Mouse (Mus musculus) forebrain, embryonic 16.5 days (tissue): Measurements from ENCODE around the gene Trabd2b. TPM values are rescaled to one million over a fixed set of nuclear protein-coding genes. Genes with fewer than 3 reads are reported as not detected.

Source experiments
- ATAC-seq: fragments of 200-750 bp; cut with Nextera tagmentation; 2 replicates; pipeline ENCODE4 v1.8.0; 2017; ENCODE audit warnings: mild to moderate bottlenecking, moderate library complexity
- H3K27ac ChIP-seq: fragments of 300-500 bp; sonication (generic); 2 replicates; pipeline ENCODE4 v1.5.1; 2014; ENCODE audit warnings: low read length, control low read depth
- H3K27me3 ChIP-seq: fragments of 300-500 bp; sonication (generic); replicated peaks from 2 replicates; pipeline ENCODE4 v1.6.1; 2014; ENCODE audit warnings: low read length; ENCODE audit not compliant: control insufficient read depth, insufficient read depth
- H3K36me3 ChIP-seq: fragments of 300-500 bp; sonication (generic); 2 replicates; pipeline ENCODE4 v1.6.1; 2014; ENCODE audit not compliant: control insufficient read depth, insufficient read depth
- H3K4me1 ChIP-seq: fragments of 300-500 bp; sonication (generic); replicated peaks from 2 replicates; pipeline ENCODE4 v1.6.1; 2014; ENCODE audit warnings: low read length; ENCODE audit not compliant: control insufficient read depth, insufficient read depth
- H3K4me2 ChIP-seq: fragments of 300-500 bp; sonication (generic); 2 replicates; pipeline ENCODE4 v1.6.1; 2014; ENCODE audit warnings: mild to moderate bottlenecking, low read length, control low read depth
- H3K4me3 ChIP-seq: fragments of 300-500 bp; sonication (generic); replicated peaks from 2 replicates; pipeline ENCODE4 v1.5.1; 2014; ENCODE audit warnings: mild to moderate bottlenecking, low read length, control low read depth
- H3K9ac ChIP-seq: fragments of 300-500 bp; sonication (generic); replicated peaks from 2 replicates; pipeline ENCODE4 v1.6.1; 2014; ENCODE audit warnings: low read depth, low read length, control low read depth
- H3K9me3 ChIP-seq: fragments of 300-500 bp; sonication (generic); 2 replicates; pipeline ENCODE4 v1.6.1; 2016; ENCODE audit warnings: low read length; ENCODE audit not compliant: control insufficient read depth
- WGBS: fragments of 180-500 bp; shearing (Covaris S2); extraction: QIAGEN DNeasy Blood & Tissue Kit; methylation state at CpG from one replicate; pipeline ENCODE4 v1.1.7; 2014; 5-methylcytosine and 5-hydroxymethylcytosine counted together
- polyA plus RNA-seq: library from polyadenylated mRNA; unstranded; fragments of >200 nt; fragmentation: Nextera tagmentation; extraction: Ambion mirVana; gene quantifications from 2 replicates; pipeline ENCODE4 v1.2.1, GENCODE M21; 2015

The Trabd2b gene
- polyA plus RNA-seq, 1 experiment from 2014 or later: 0.29 TPM

DNA sequence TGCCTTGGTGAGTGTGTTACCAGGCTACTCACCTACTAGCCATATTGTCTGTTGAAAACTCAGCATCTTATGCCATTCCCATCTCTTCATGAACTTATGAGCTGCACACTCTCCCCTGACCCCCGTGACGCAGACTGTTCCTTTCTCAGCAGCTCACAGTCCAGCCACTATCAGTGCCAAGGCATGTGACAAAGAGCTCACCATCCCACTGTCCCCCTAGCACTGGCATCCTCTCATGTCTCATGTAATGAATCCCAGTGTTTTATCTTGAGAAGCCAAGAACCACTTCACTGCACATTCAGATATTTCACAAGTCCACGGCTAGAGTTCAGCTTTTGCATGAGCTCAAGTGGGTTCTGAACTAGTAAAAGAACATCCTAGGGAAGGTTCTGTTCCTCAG is 105.1 kb downstream of the Trabd2b start:
- H3K9me3 ChIP-seq: no peaks in the 10 kb centered on the region
- 93% methylated on average over 3 of the region's 3 CpGs for WGBS
- no peak for ATAC-seq
- H3K4me1 ChIP-seq: no peaks in the 10 kb centered on the region
- H3K36me3 ChIP-seq: no peaks in the 10 kb centered on the region
- H3K4me2 ChIP-seq: no peak overlapping the region
- H3K27ac ChIP-seq: no peak overlapping the region
- no peak overlapping the region for H3K4me3 ChIP-seq
- no peak overlapping the region for H3K9ac ChIP-seq
- no peaks in the 10 kb centered on the region for H3K27me3 ChIP-seq

DNA sequence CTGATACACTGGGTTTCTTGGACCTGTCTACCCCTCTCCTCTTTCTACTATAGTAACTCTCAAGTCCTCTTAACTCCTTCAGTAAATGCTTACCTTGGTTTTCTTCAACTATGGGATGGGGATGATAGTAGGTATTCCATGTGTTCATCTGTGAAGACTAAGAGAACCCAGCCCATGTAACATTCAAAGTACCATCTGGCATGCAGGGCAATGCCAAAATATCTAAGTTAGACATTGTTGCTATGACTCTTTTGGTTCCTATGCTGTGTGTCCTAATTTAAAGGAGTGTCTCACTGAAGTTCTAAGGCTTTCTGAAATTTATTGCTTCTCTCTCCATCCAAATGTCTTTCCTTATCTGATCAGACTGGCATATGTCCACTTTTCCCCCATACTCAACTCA is 106.6 kb downstream of the Trabd2b start:
- H3K9me3 ChIP-seq: no peaks in the 10 kb centered on the region
- no peaks in the 10 kb centered on the region for H3K27me3 ChIP-seq
- no peak overlapping the region for H3K9ac ChIP-seq
- no peak for ATAC-seq
- no peaks in the 10 kb centered on the region for H3K4me1 ChIP-seq
- H3K4me3 ChIP-seq: no peak overlapping the region
- H3K36me3 ChIP-seq: no peaks in the 10 kb centered on the region
- H3K4me2 ChIP-seq: no peak overlapping the region
- H3K27ac ChIP-seq: no peak overlapping the region

DNA sequence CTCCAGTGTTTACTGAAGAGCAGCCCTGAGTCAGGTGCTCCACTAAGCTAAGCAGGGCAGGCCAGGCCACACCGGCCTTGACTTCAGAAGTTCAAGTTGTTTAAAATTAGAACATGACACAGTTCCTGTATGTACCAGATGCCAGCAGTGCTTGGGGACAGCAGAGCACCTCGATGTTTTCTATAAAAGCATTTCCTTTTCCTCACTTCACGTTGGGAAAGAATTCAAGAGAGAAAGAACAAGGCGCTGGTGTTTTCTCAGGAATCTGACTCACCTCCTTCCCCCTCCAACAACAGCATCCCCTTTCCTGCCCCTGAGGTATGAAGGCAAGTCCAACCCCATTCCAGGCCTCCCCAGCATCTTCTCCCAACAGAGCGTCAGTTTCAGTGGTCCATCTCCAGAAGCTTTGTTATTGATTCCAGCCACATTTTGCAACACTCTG is 108.8 kb downstream of the Trabd2b start:
- WGBS: 79% methylated on average over 5 of the region's 5 CpGs

DNA sequence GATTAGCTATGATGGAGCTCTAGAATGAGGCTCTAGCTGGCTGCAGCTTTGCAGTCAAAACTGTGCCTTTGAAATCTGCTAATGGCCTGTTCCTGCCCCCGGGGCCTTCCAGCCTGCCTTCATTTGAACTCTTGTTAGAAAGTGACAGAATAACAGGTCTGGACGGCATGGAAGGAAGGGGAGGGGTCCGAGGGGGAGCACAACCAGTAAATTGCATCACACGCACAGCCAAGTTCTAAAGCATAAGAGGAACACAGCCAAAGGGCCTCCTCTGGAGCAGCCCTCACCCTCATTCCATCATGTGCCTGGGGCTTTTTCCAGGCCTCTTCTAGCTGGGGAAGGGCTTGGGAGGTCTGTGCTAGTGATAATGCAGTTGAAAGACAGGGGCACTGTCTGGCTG is 110.1 kb downstream of the Trabd2b start:
- H3K4me3 ChIP-seq: no peak overlapping the region

More for the DNA sequence above, 108.8 kb downstream of the Trabd2b start:
- Histone ChIP-seq H3K4me2 (no peak overlapping the region), H3K27ac (no peak overlapping the region), H3K4me1 (no peaks in the 10 kb centered on the region), H3K27me3 (no peaks in the 10 kb centered on the region), H3K9ac (no peak overlapping the region), H3K9me3 (no peaks in the 10 kb centered on the region), H3K36me3 (no peaks in the 10 kb centered on the region), H3K4me3 (no peak overlapping the region)
- ATAC-seq: no peak

DNA sequence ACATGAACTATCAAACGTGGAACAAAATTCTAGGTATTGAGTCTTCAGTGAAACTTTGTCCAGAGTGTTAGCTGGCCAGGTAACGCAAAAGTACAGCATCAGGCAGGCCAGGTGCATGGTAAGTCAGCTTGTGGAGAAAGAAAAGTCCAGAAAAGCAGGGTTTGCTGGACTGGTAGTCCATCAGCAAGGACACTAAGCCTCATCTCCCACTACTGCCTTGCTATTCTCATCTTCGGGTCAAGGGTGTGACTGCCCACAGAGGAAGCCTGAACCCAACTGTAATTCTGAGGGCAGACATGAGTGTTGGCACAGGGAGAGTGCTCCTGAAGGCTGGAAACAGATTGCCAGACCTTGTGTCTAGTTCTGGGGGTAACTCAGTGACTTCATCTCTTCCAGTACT is 111.5 kb downstream of the Trabd2b start:
- Histone ChIP-seq H3K36me3 (no peaks in the 10 kb centered on the region), H3K9me3 (no peaks in the 10 kb centered on the region), H3K4me1 (no peaks in the 10 kb centered on the region), H3K27ac (no peak overlapping the region), H3K4me3 (no peak overlapping the region), H3K27me3 (no peaks in the 10 kb centered on the region), H3K4me2 (no peak overlapping the region), H3K9ac (no peak overlapping the region)
- 85% methylated on average over 3 of the region's 3 CpGs for WGBS
- no peak for ATAC-seq

More for the DNA sequence above, 110.1 kb downstream of the Trabd2b start:
- 22% methylated on average over 4 of the region's 4 CpGs for WGBS
- Histone ChIP-seq H3K36me3 (no peaks in the 10 kb centered on the region), H3K9me3 (no peaks in the 10 kb centered on the region), H3K27me3 (no peaks in the 10 kb centered on the region), H3K4me1 (no peaks in the 10 kb centered on the region), H3K27ac (no peak overlapping the region), H3K4me2 (no peak overlapping the region), H3K9ac (no peak overlapping the region)
- no peak for ATAC-seq

DNA sequence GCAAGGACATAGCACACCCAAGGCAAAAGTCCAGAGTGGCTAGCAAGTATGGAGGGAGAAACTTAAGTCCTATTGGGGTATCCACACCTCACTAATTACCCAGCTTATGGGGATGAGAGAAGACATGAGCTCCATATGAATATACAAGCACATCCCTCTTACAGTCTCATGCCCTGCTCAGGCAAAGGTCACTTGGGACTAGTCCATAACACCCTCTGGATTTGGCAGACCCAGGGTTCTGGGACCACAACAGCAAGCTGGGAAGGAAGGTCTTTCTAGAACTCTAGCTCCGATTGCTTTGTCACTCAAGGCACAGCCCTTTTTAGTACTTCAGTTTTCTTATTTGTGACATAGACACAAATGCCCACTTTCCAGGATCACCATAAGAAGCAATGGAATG is 112.0 kb downstream of the Trabd2b start:
- 90% methylated on average over 1 of the region's 1 CpGs for WGBS
- Histone ChIP-seq H3K27ac (no peak overlapping the region), H3K36me3 (no peaks in the 10 kb centered on the region), H3K4me1 (no peaks in the 10 kb centered on the region), H3K4me3 (no peak overlapping the region), H3K4me2 (no peak overlapping the region), H3K9ac (no peak overlapping the region), H3K9me3 (no peaks in the 10 kb centered on the region), H3K27me3 (no peaks in the 10 kb centered on the region)
- no peak for ATAC-seq

DNA sequence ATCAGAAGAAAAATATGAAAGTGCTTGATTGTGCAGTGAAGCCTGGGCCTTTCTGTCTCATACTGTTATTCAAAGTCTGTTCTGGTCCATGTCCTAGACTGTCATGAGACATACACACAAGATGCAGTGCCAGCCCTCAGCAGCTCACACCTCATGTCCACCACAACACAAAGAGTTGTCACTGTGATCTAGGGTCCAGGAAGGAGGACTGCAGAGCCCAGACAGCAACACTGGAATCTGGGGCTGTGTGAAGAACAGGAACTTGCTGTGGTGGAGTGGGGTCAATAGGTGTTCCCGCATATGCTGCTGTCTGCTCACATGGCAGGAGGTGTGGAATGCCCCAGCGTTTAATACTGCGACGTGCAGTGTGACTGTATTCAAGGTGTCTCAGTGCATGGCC is 112.8 kb downstream of the Trabd2b start:
- H3K36me3 ChIP-seq: no peaks in the 10 kb centered on the region
- no peak for ATAC-seq
- H3K4me2 ChIP-seq: no peak overlapping the region
- H3K9me3 ChIP-seq: no peaks in the 10 kb centered on the region
- H3K4me1 ChIP-seq: no peaks in the 10 kb centered on the region
- no peak overlapping the region for H3K27ac ChIP-seq
- H3K9ac ChIP-seq: no peak overlapping the region
- WGBS: 91% methylated on average over 4 of the region's 4 CpGs
- H3K4me3 ChIP-seq: no peak overlapping the region
- no peaks in the 10 kb centered on the region for H3K27me3 ChIP-seq

DNA sequence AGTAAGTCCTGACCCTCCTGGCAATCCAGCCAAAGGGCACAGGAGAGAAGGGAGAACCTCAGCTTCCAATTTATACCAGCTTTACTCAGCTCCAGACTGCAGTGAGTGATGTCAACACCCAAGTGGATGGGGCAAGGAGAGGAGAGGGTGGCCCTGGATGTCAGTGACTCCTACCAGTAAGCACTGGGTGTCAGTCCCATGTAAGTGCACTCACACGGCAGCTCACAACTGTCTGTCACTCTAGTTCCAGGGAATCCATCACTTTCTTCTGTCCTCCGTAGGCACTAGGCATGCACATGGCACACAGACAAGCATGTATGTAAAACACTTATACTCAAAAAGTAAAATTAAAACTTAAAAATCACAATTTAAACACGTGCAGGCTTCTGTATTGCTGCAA is 113.4 kb downstream of the Trabd2b start:
- no peak overlapping the region for H3K27ac ChIP-seq
- H3K4me2 ChIP-seq: no peak overlapping the region
- no peaks in the 10 kb centered on the region for H3K9me3 ChIP-seq
- H3K27me3 ChIP-seq: no peaks in the 10 kb centered on the region
- H3K4me1 ChIP-seq: no peaks in the 10 kb centered on the region
- ATAC-seq: no peak
- no peak overlapping the region for H3K4me3 ChIP-seq
- WGBS: 91% methylated on average over 3 of the region's 3 CpGs
- no peak overlapping the region for H3K9ac ChIP-seq
- H3K36me3 ChIP-seq: no peaks in the 10 kb centered on the region

DNA sequence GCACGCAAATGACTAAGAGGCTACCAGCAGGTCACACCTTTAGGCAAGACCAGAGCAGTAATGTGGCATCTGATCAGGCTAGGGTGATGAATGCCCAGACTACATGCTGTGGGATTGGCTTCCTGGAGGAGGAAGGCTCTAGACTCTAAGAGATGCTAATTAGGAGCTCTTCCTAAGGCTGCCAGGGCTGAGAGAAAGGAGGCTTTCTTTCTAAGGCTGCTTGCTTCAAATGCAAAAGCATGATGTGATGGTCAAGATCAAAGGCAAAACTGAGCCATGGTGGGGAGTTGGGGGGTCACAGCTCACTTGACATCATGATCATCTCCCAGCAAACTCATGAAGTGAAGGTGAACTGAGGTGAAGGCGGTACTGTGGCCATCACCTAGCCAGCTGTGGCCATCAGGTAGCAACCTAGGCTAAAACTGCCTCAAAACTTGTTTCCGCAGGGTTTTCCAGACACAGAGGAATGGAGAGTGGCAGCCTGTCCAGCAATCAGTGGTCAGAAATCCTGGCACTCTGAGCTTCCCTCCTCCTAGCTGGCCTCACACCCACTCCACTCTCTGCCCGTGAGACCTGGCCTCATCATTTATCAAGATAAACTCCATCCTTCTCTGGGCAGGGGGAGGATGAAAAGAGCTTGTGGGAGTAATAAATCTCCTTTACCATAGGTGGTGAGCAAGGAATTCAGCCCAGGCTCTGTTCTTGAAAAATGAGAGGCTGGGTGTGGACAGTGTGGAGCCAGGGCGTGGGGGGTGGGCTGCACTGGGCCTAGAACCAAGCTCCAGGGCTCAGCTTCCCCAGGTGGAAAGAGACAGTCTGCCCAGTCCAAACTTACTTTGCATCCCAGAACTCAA is 117.0 kb downstream of the Trabd2b start:
- H3K4me3 ChIP-seq: no peak overlapping the region
- H3K9me3 ChIP-seq: no peaks in the 10 kb centered on the region
- H3K4me1 ChIP-seq: no peaks in the 10 kb centered on the region
- no peak for ATAC-seq
- no peak overlapping the region for H3K4me2 ChIP-seq
- no peak overlapping the region for H3K9ac ChIP-seq
- no peak overlapping the region for H3K27ac ChIP-seq
- H3K27me3 ChIP-seq: no peaks in the 10 kb centered on the region
- WGBS: 86% methylated on average over 5 of the region's 5 CpGs
- no peaks in the 10 kb centered on the region for H3K36me3 ChIP-seq

DNA sequence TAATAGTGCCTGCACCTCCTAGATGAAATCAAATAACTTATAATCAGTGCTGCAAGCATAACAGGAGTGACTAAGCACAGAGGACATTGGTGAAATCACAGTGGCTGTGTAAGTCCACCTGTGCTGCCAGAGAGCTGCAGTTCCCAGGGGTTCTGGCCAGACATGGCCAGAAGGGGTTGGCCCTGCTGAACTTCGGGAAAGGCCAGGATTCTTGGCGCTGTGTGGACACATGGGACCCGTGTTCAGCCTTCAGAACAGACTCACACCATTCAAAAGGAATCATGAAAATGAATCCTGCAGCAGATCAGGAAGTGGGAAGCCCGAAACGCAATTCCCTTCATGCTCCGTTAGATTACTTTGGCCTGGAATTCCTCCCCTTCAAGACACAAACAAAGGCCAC is 125.1 kb downstream of the Trabd2b start:
- Histone ChIP-seq H3K9me3 (no peaks in the 10 kb centered on the region), H3K9ac (no peak overlapping the region), H3K36me3 (no peaks in the 10 kb centered on the region), H3K27ac (no peak overlapping the region), H3K4me3 (no peak overlapping the region), H3K27me3 (no peaks in the 10 kb centered on the region), H3K4me2 (no peak overlapping the region), H3K4me1 (no peaks in the 10 kb centered on the region)
- 35% methylated on average over 6 of the region's 6 CpGs for WGBS
- no peak for ATAC-seq
